Mouse (Mus musculus) MEL (cell line): Measurements from ENCODE around the gene Rnasek. TPM values are rescaled to one million over a fixed set of nuclear protein-coding genes. Genes with fewer than 3 reads are reported as not detected.

Source experiments
- DNase-seq: peaks from one replicate; pipeline ENCODE4 v3.0.0; 2011; ENCODE audit warnings: low read depth, low spot score
- H3K27ac ChIP-seq: 2 replicates; pipeline ENCODE4 v1.5.1; 2012; ENCODE audit warnings: low read depth, mild to moderate bottlenecking, control low read depth, low read length, moderate library complexity; ENCODE audit not compliant: control insufficient read depth
- H3K27me3 ChIP-seq, 2 experiments: fragments of 150-350 bp in 1 of 2; sonication (generic) in 1 of 2; 2 replicates each; pipeline ENCODE4 v1.6.1; 2012; ENCODE audit warnings: low read length in 2 of 2, mild to moderate bottlenecking in 2 of 2, improper control_type of control experiment in 1 of 2, moderate library complexity in 1 of 2; ENCODE audit not compliant: insufficient read depth in 2 of 2, control insufficient read depth in 1 of 2
- H3K36me3 ChIP-seq, 2 experiments: 2 replicates each; pipeline ENCODE4 v1.6.1; 2012 to 2014; ENCODE audit warnings: low read length in 2 of 2, improper control_type of control experiment in 1 of 2, inconsistent platforms in 1 of 2, mild to moderate bottlenecking in 1 of 2; ENCODE audit not compliant: insufficient read depth in 2 of 2, control insufficient read depth in 1 of 2
- H3K4me1 ChIP-seq, 2 experiments: fragments of 150-350 bp in 1 of 2; sonication (generic) in 1 of 2; 2 replicates each; pipeline ENCODE4 v1.6.1; 2012; ENCODE audit warnings: low read length in 2 of 2, improper control_type of control experiment in 1 of 2, mild to moderate bottlenecking in 1 of 2; ENCODE audit not compliant: insufficient read depth in 2 of 2, control insufficient read depth in 1 of 2
- H3K4me3 ChIP-seq, 2 experiments: fragments of 150-350 bp in 1 of 2; sonication (generic) in 1 of 2; 2 replicates each; pipeline ENCODE4 v1.5.1; 2012; ENCODE audit warnings: low read depth in 2 of 2, low read length in 2 of 2, mild to moderate bottlenecking in 2 of 2, moderate library complexity in 2 of 2, control low read depth in 1 of 2, improper control_type of control experiment in 1 of 2; ENCODE audit not compliant: control insufficient read depth in 1 of 2, insufficient read depth in 1 of 2
- H3K79me2 ChIP-seq: 2 replicates; pipeline ENCODE4 v1.6.1; 2012; ENCODE audit warnings: mild to moderate bottlenecking, low read length, moderate library complexity; ENCODE audit not compliant: control insufficient read depth, poor library complexity, insufficient read depth
- H3K9ac ChIP-seq: 2 replicates; pipeline ENCODE4 v1.6.1; 2012; ENCODE audit warnings: low read depth, mild to moderate bottlenecking, control low read depth, low read length, moderate library complexity; ENCODE audit not compliant: control insufficient read depth, poor library complexity, severe bottlenecking
- H3K9me3 ChIP-seq: fragments of 150-350 bp; sonication (generic); replicated peaks from 2 replicates; pipeline ENCODE4 v1.6.1; 2012; ENCODE audit warnings: mild to moderate bottlenecking, low read length, improper control_type of control experiment, moderate library complexity; ENCODE audit not compliant: insufficient read depth
- BHLHE40 ChIP-seq: IDR thresholded peaks from 2 replicates; pipeline ENCODE4 v1.6.1; 2012; ENCODE audit warnings: low read depth, mild to moderate bottlenecking, inconsistent platforms, low read length, improper control_type of control experiment, borderline replicate concordance
- CHD1 ChIP-seq: IDR thresholded peaks from 2 replicates; pipeline ENCODE4 v1.6.1; 2012; ENCODE audit warnings: low read depth, mild to moderate bottlenecking, inconsistent platforms, low read length, improper control_type of control experiment
- ELF1 ChIP-seq: IDR thresholded peaks from 2 replicates; pipeline ENCODE4 v1.6.1; 2014; ENCODE audit warnings: low read depth, mild to moderate bottlenecking, inconsistent platforms, low read length, improper control_type of control experiment, moderate library complexity
- ETS1 ChIP-seq: IDR thresholded peaks from 2 replicates; pipeline ENCODE4 v1.6.1; 2012; ENCODE audit warnings: low read depth, mild to moderate bottlenecking, inconsistent platforms, low read length, improper control_type of control experiment, moderate library complexity
- GABPA ChIP-seq: IDR thresholded peaks from 2 replicates; pipeline ENCODE4 v1.6.1; 2012; ENCODE audit warnings: low read depth, mild to moderate bottlenecking, inconsistent platforms, low read length, improper control_type of control experiment, moderate library complexity
- GATA1 ChIP-seq: IDR thresholded peaks from 2 replicates; pipeline ENCODE4 v1.6.1; 2011; ENCODE audit warnings: low read depth, low read length, improper control_type of control experiment
- HCFC1 ChIP-seq: IDR thresholded peaks from 2 replicates; pipeline ENCODE4 v1.6.1; 2012; ENCODE audit warnings: low read depth, mild to moderate bottlenecking, inconsistent platforms, low read length, improper control_type of control experiment, moderate library complexity
- KAT2A ChIP-seq: conservative IDR thresholded peaks from 2 replicates; pipeline ENCODE4 v1.6.1; 2012; ENCODE audit warnings: low read depth, low read length, improper control_type of control experiment, inconsistent platforms
- MAX ChIP-seq: IDR thresholded peaks from 2 replicates; pipeline ENCODE4 v1.6.1; 2011; ENCODE audit warnings: low read length, improper control_type of control experiment
- MXI1 ChIP-seq: IDR thresholded peaks from 2 replicates; pipeline ENCODE4 v1.6.1; 2011; ENCODE audit warnings: mild to moderate bottlenecking, low read depth, low read length, improper control_type of control experiment
- MYB ChIP-seq: IDR thresholded peaks from 2 replicates; pipeline ENCODE4 v1.6.1; 2011; ENCODE audit warnings: mild to moderate bottlenecking, low read depth, low read length, improper control_type of control experiment
- MYC ChIP-seq: IDR thresholded peaks from 2 replicates; pipeline ENCODE4 v1.6.1; 2011; ENCODE audit warnings: low read depth, mild to moderate bottlenecking, low read length, improper control_type of control experiment, moderate library complexity
- NELFE ChIP-seq: IDR thresholded peaks from 2 replicates; pipeline ENCODE4 v1.6.1; 2011; ENCODE audit warnings: low read depth, low read length, improper control_type of control experiment
- NRF1 ChIP-seq: IDR thresholded peaks from 2 replicates; pipeline ENCODE4 v1.6.1; 2014; ENCODE audit warnings: low read depth, mild to moderate bottlenecking, inconsistent platforms, low read length, improper control_type of control experiment, moderate library complexity; ENCODE audit not compliant: poor library complexity, insufficient read depth, severe bottlenecking
- POLR2A ChIP-seq, 2 experiments: IDR thresholded peaks; 2 replicates each; pipeline ENCODE4 v1.6.1; 2011 to 2012; ENCODE audit warnings: low read length in 2 of 2, mild to moderate bottlenecking in 2 of 2, control low read depth in 1 of 2, improper control_type of control experiment in 1 of 2, low read depth in 1 of 2, moderate library complexity in 1 of 2; ENCODE audit not compliant: control insufficient read depth in 1 of 2, insufficient read depth in 1 of 2, poor library complexity in 1 of 2
- POLR2AphosphoS2 ChIP-seq: IDR thresholded peaks from 2 replicates; pipeline ENCODE4 v1.6.1; 2011; ENCODE audit warnings: low read length, improper control_type of control experiment
- RAD21 ChIP-seq: IDR thresholded peaks from 2 replicates; pipeline ENCODE4 v1.6.1; 2011; ENCODE audit warnings: mild to moderate bottlenecking, low read depth, low read length, improper control_type of control experiment
- RCOR1 ChIP-seq: IDR thresholded peaks from 2 replicates; pipeline ENCODE4 v1.6.1; 2012; ENCODE audit warnings: low read depth, mild to moderate bottlenecking, inconsistent platforms, low read length, improper control_type of control experiment
- SIN3A ChIP-seq: IDR thresholded peaks from 2 replicates; pipeline ENCODE4 v1.6.1; 2012; ENCODE audit warnings: low read length, improper control_type of control experiment, inconsistent platforms
- SMC3 ChIP-seq: IDR thresholded peaks from 2 replicates; pipeline ENCODE4 v1.6.1; 2011; ENCODE audit warnings: low read depth, low read length, improper control_type of control experiment
- TBP ChIP-seq: IDR thresholded peaks from 2 replicates; pipeline ENCODE4 v1.8.0; 2011; ENCODE audit warnings: low read depth, low read length, improper control_type of control experiment
- TCF12 ChIP-seq: IDR thresholded peaks from 2 replicates; pipeline ENCODE4 v1.6.1; 2014; ENCODE audit warnings: low read depth, mild to moderate bottlenecking, inconsistent platforms, low read length, improper control_type of control experiment, moderate library complexity
- USF1 ChIP-seq: IDR thresholded peaks from 2 replicates; pipeline ENCODE4 v1.6.1; 2014; ENCODE audit warnings: low read depth, mild to moderate bottlenecking, inconsistent platforms, low read length, improper control_type of control experiment, moderate library complexity
- USF2 ChIP-seq, 2 experiments: IDR thresholded peaks; 2 replicates each; pipeline ENCODE4 v1.6.1; 2011 to 2012; ENCODE audit warnings: improper control_type of control experiment in 2 of 2, low read length in 2 of 2, borderline replicate concordance in 1 of 2, inconsistent platforms in 1 of 2, low read depth in 1 of 2, mild to moderate bottlenecking in 1 of 2; ENCODE audit not compliant: insufficient read depth in 1 of 2
- ZKSCAN1 ChIP-seq: IDR thresholded peaks from 2 replicates; pipeline ENCODE4 v1.6.1; 2012; ENCODE audit warnings: low read depth, mild to moderate bottlenecking, inconsistent platforms, low read length, improper control_type of control experiment, moderate library complexity
- ZNF384 ChIP-seq: IDR thresholded peaks from 2 replicates; pipeline ENCODE4 v1.6.1; 2012; ENCODE audit warnings: low read depth, mild to moderate bottlenecking, inconsistent platforms, low read length, improper control_type of control experiment
- polyA plus RNA-seq, 2 experiments: library from polyadenylated mRNA; stranded (reverse) in 1 of 2; unstranded in 1 of 2; fragments of >175 nt in 1 of 2; fragments of >200 nt in 1 of 2; gene quantifications; 2 replicates each; pipeline versions ENCODE4 v1.2.1 to v1.2.4; 2012; ENCODE audit warnings: low replicate concordance in 2 of 2, low read depth in 1 of 2; ENCODE audit not compliant: insufficient read length in 2 of 2, insufficient read depth in 1 of 2, missing spikeins in 1 of 2
- total RNA-seq: library from RNA; depleted of rRNA; stranded (reverse); fragments of 300-350 nt; gene quantifications from 2 replicates; pipeline ENCODE4 v1.2.3, GENCODE M21; 2012; rRNA removed

Rnasek gene
- total RNA-seq (46.8 and 56.2 TPM in 2 replicates), polyA plus RNA-seq (100 to 1,000 TPM in 1 of 2 experiments, not detected in 1; 179 TPM)

DNA sequence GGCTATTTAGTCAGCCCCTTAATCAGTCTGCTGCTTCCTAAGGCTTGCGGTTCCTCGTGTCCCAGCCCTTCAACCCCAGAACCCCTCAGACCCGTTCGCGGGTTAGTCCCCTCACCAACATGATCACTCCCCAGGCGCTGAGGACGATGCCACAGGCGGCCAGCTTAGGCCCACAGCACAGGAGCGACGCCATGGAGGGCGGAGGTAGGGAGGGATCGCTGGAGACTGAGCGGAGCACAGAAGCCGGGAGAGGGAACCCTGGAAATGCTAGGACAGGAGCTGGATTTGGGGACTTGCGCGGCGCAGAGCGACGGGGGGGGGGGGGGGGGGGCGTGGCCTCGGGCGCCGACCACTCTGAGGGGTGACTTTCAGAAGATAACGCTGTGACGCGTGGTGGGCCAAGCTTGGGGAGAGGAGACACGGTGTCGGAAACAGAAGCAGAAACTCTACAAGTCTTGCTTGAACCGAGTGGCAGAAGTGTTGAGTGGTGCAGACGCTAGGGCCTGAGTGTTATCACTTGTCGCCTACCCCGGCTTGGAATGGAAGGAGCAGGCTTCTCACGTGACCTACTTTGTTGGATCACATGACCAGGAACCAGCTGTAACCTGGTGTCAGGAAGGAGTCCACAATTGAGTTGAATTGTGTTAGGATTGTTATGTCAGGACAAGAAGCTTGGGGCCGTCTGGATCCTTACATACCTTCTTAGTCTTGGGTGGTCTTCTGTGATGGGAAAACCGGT, at the start of gene Rnasek, which contains the start of gene Gm21988:
Gene Rnasek (minus strand): TSS at position 302 of the 739 bp plus-strand sequence.
Gene Gm21988 (minus strand): TSS at position 290 of the 739 bp plus-strand sequence.
- Histone ChIP-seq H3K9me3 (no peaks in the 10 kb centered on the region), H3K27me3 (peaks cover 0 to 2% of the 10 kb centered on the region in 2 experiments; a peak in 1 of 4 replicates), H3K36me3 (peaks cover 0 to 6% of the 10 kb centered on the region in 2 experiments; a peak in 1 of 4 replicates), H3K4me1 (peaks cover 0 to 7% of the 10 kb centered on the region in 2 experiments; a peak in 3 of 4 replicates), H3K9ac (peak within 1 kb of the TSS; percentile 82), H3K79me2 (peaks cover 17% of the 10 kb centered on the region), H3K27ac (peak within 1 kb of the TSS; percentile 93), H3K4me3 (peak within 1 kb of the TSS; percentile 87 to 92)
- TF ChIP-seq TCF12: peak; percentile 53
- peak; percentile 95 for TF ChIP-seq MAX
- peak; percentile 91 for TF ChIP-seq TBP
- TF ChIP-seq CHD1: peak; percentile 100
- TF ChIP-seq MXI1: peak; percentile 58
- TF ChIP-seq GATA1: peak; percentile 66; the same call in 1 of the 2 replicates
- peak; percentile 56; the same call in 1 of the 2 replicates for TF ChIP-seq NRF1
- peak; percentile 83 for TF ChIP-seq BHLHE40
- TF ChIP-seq MYB: no peak
- TF ChIP-seq USF2 (IDR thresholded peaks at IDR 0.05; ENCODE audit: borderline replicate concordance in 1 of 2, insufficient read depth in 1 of 2, low read depth in 1 of 2, low read length in 2 of 2): peak; percentile 97 to 99
- 0 out of 2 replicates have a peak, but pooled peaks have one; percentile 28 for TF ChIP-seq MYC
- no peak for TF ChIP-seq RAD21
- peak; percentile 71 for TF ChIP-seq ETS1
- no peak for TF ChIP-seq GABPA
- TF ChIP-seq NELFE: peak; percentile 74
- no peak for TF ChIP-seq SMC3
- TF ChIP-seq KAT2A: peak; percentile 51; the same call in 1 of the 2 replicates
- no peak for TF ChIP-seq ZKSCAN1
- TF ChIP-seq POLR2A (IDR thresholded peaks at IDR 0.05; ENCODE audit: control insufficient read depth in 1 of 2, insufficient read depth in 1 of 2, low read depth in 1 of 2, low read length in 2 of 2, poor library complexity in 1 of 2): peak; percentile 69 to 85; a peak in 3 of 4 replicates
- TF ChIP-seq SIN3A: peak; percentile 100
- peak; percentile 97 for TF ChIP-seq USF1
- peak; percentile 81 for TF ChIP-seq POLR2AphosphoS2
- TF ChIP-seq ZNF384: no peak
- peak; percentile 82 for TF ChIP-seq ELF1
- TF ChIP-seq HCFC1: peak; percentile 85
- TF ChIP-seq RCOR1: no peak
- DNase-seq: peak; percentile 94
